Mouse (Mus musculus): ENCODE measurements at regions not wholly inside any gene's neighbourhood (a gene's known extent, or its start where the extent isn't known, plus 50 kb on each side); places are given as distances from the start of the nearest gene placed in this dataset.
A peak's percentile ranks its signal among the peaks of the same experiment; 100 is the strongest.
"Not testable (repeated sequence)": the region's sequence is repeated elsewhere in the genome, so short reads cannot be mapped to it uniquely, and the experiment has no call there.

DNA sequence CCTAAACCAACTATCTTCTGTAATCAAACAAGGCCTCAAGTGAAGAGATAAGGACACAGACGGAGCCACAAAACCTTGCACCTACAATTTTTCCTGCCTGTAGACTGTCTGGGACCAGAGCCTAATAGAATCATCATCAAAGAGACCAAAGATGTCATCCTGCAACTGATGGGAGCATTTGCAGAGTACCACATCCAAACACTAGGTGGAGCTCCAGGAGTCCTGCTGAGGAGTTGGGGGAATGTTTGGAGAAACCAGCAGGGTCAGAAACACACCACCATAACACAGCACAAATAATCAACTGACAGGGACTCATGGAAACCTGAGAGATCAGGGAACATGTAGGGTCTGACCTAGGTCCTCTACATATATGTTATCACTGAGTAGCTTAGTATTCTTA lies 160.9 kb downstream of the Gm6760 start:
- DNase-seq (ENCODE audit: low spot score in 2 of 2), result peak; percentile 3 to 9

GRCm38 (mm10) chrX:63972386-63972785 lies 179.6 kb downstream of the Gm6760 start:
- DNase-seq (ENCODE audit: low spot score in 2 of 2), result not testable (repeated sequence)
